27 mouse cellular contexts compared by ENCODE assay signal in the genomic region with DNA sequence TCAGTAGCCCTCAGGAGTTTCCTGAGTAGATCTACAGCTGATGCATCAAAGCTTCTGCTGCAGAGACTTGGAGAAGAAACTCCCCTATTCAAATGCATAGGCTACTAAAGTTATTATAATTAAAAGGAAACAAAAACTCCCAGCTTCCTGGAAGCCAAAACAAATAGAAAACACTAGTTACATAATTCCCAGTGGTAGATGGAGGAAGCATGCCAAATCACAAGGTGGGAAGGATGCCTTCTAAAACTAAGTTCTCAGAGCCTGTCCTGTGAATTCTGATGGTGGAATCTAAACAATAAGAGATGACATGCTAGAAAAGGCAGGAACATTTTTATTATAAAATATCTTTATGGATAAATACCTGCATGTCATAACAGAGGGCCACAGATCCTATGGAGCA.
A peak's percentile ranks its signal among the peaks of the same experiment; 100 is the strongest.
DNase-seq lines count a peak whose midpoint lies in the region; TF ChIP-seq lines count a peak whose summit lies in the region.
"Had no signal": no experiment of that assay in that cellular context is flagged by ENCODE, and none has a peak within 500 bp of the region (broad histone marks: within the 10 kb centered on the region; RNA-seq: fewer than 3 reads in every experiment).

No protein-coding gene starts in this region.

- no peak for TF ChIP-seq EP300 in heart, adult 2 months (IDR thresholded peaks at IDR 0.05; ENCODE audit: insufficient read depth, low read depth, low read length)

- H3K4me3 ChIP-seq in heart, adult 2 months = no peak overlapping the region
- H3K4me3 ChIP-seq in layer of hippocampus, adult 2 months = no peak overlapping the region
- H3K4me3 ChIP-seq: embryonic facial prominence, embryonic 10.5 days; embryonic facial prominence, embryonic 13.5 days; erythroblast, embryonic 14.5 days; forebrain, embryonic 12.5 days; forebrain, embryonic 15.5 days; heart, embryonic 13.5 days had no signal

- no peaks in the 10 kb centered on the region; the same call in 1 of the 2 replicates for H3K4me1 ChIP-seq in heart, adult 2 months (ENCODE audit: control insufficient read depth, insufficient read depth, low read length)
- H3K4me1 ChIP-seq: embryonic facial prominence, embryonic 10.5 days; forebrain, embryonic 12.5 days; forebrain, embryonic 15.5 days had no signal

- peaks cover 2% of the 10 kb centered on the region for H3K79me2 ChIP-seq in heart, adult 2 months (replicated peaks; ENCODE audit: control insufficient read depth, insufficient read depth, low read length)

- no peak overlapping the region for H3K9ac ChIP-seq in heart, adult 2 months (ENCODE audit: low read depth, low read length)
- H3K9ac ChIP-seq: embryonic facial prominence, embryonic 13.5 days; forebrain, embryonic 12.5 days; forebrain, embryonic 15.5 days; heart, embryonic 13.5 days; hindbrain, embryonic 14.5 days had no signal

- intact Hi-C loops in heart, adult 2 months (cut with DNase I) = no loop called here

- TF ChIP-seq POLR2A in heart, adult 2 months (IDR thresholded peaks at IDR 0.05; ENCODE audit: insufficient read depth, low read depth, low read length) = no peak

- no peaks in the 10 kb centered on the region for H3K27me3 ChIP-seq in heart, adult 2 months (ENCODE audit: control insufficient read depth, insufficient read depth, low read length)
- H3K27me3 ChIP-seq: CH12.LX; embryonic facial prominence, embryonic 13.5 days; forebrain, embryonic 12.5 days; forebrain, embryonic 15.5 days; heart, embryonic 13.5 days had no signal

- no peak for TF ChIP-seq CTCF in heart, adult 2 months (IDR thresholded peaks at IDR 0.05)
- no peak for TF ChIP-seq CTCF in layer of hippocampus, adult 2 months (conservative IDR thresholded peaks at IDR 0.05)

- H3K27ac ChIP-seq in heart, adult 2 months = no peak overlapping the region
- peak overlapping the region; percentile 18; the same call in 1 of the 2 replicates for H3K27ac ChIP-seq in layer of hippocampus, adult 2 months
- H3K27ac ChIP-seq: embryonic facial prominence, embryonic 10.5 days; embryonic facial prominence, embryonic 13.5 days; forebrain, embryonic 12.5 days; forebrain, embryonic 15.5 days; heart, embryonic 13.5 days; hindbrain, embryonic 14.5 days had no signal

- no peaks in the 10 kb centered on the region; the same call in 1 of the 2 replicates for H3K36me3 ChIP-seq in heart, adult 2 months (ENCODE audit: control insufficient read depth, insufficient read depth, low read length)
- H3K36me3 ChIP-seq: embryonic facial prominence, embryonic 10.5 days; embryonic facial prominence, embryonic 13.5 days; forebrain, embryonic 12.5 days; forebrain, embryonic 15.5 days; G1E; heart, embryonic 13.5 days had no signal

- peak; percentile 61 for DNase-seq in heart, adult 11 months
- no peak for DNase-seq in heart, adult 2 months
- no peak for DNase-seq in layer of hippocampus, adult 2 months (ENCODE audit: low spot score in 2 of 2)
- DNase-seq in layer of hippocampus, postnatal 10 days (ENCODE audit: low spot score in 2 of 2) = no peak
- DNase-seq in NIH3T3 (ENCODE audit: low read depth) = peak; percentile 4
- peak; percentile 22 for DNase-seq in brain, adult 2 months (ENCODE audit: low read depth, low spot score)
- DNase-seq in spleen, postnatal 4 days (ENCODE audit: low spot score in 2 of 2) = no peak
- DNase-seq: adrenal gland, adult 8-10 months; adrenal gland, postnatal 25 days; B cell, adult 2 months; cerebellum, adult 18-20 months; cerebellum, adult 9-11 months; cerebellum, postnatal 36 days; embryo, embryonic 11 days; gastrocnemius, postnatal 10 days; gastrocnemius, postnatal 36 days; heart, postnatal 14 days; heart, postnatal 4 days had no signal

Comparison
In these comparisons a context has a peak if more than half of its experiments do, and no peak if none do; other contexts are left out.
1. DNase-seq: peak in heart, adult 11 months (single experiment), NIH3T3 (single experiment) and brain, adult 2 months (single experiment); none in heart, adult 2 months (0 of 2), layer of hippocampus, adult 2 months (0 of 2), layer of hippocampus, postnatal 10 days (0 of 2) and spleen, postnatal 4 days (0 of 2).